Mouse (Mus musculus) thymus, postnatal 36 days (tissue): ENCODE data around the gene Rom1.
"Not testable (repeated sequence)": the region's sequence is repeated elsewhere in the genome, so short reads cannot be mapped to it uniquely, and the experiment has no call there.

ENCODE experiments used
- DNase-seq, 2 experiments: peaks; one replicate each; pipeline ENCODE4 v3.0.0; 2022; ENCODE audit warnings: mixed read lengths in 2 of 2

Gene Rom1

DNA sequence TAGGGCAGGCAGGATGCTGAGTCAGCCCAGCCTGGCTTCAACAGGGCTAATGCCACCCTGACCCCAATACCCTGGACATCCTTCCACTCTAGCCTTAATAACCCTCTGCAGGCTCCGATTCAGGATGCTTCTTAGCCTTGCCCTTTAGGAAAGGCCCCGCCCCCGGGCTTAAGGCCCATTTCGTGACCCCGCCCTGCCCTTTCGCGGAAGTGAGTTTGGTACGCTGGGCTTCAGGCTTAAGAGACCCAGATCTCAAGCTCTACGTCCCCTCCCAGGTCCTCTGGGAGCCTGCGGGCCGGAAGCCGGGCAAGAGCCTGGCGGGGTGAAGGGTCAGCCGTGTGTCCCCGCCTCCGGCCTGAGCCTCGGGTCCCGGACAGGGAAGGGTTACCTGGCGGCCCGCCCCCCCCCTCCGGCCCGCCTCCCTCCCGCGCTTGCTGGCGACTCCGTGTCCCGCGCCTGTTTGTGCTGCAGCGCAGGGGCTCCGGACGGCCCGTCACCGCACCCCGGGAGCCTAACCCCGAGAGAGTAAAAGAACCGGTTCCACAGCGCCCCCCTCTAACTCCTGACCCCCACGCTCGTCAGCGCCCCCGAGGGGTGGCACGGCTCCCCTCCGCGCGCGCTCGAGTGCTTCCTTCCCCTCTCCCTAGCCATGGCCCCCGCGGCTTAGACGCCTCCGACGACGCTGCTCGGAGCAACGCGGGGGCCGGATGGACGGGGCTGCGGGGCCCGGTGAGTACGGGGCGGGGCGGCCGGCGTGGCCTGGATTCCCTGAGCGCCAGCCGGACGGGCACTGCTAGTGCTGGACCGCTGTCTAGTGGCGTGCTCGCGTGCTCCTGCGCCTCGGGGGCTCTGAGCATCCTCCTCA lies at the start of gene Rom1, which contains the start of gene Eml3:
Gene Rom1, minus strand, starts transcription at position 133 of the 865 bp plus-strand sequence.
Gene Eml3, plus strand, starts transcription at position 329 of the 865 bp plus-strand sequence.
- DNase-seq, result peak; percentile 89

DNA sequence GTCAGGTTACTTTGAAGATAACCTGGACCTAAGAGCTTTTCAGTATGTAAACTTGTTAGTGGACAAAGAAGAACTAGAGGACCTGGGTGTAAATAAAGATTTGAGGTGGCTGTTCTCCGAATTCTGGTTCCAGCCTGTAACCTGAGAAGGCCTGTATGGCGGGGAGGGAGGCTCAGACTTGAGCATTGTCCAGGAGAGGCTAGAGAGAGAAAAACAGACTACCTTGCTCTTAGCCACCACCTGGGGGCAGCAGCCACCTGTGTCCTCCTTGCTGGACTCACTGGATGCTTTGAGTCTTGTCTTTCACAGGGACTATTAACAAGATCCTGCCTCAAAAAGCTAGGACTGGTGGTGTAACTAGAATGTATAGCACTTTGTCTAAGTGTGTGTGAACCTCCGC lies 47.4 kb upstream of the Rom1 start:
- DNase-seq, result peak; percentile 27 to 36

DNA sequence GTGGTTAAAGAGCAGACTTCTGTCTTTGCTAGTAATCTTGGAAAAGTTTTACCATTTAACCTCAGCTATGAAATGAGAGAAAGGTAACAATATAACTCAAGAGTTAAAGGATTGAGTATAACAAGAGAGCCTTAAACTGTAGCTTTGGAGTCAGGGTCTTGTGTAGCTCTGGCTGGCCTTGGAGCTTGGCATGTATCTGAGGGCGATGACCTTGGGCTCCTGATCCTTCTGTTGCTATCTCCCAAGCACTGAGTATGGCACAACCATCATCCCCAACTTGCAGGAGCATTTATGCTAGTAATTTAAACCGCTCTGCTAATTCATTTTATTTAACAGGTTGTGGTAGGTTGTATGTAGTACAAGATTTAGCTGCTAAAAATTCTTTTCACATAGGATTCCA lies 46.3 kb upstream of the Rom1 start:
- DNase-seq, result no peak

DNA sequence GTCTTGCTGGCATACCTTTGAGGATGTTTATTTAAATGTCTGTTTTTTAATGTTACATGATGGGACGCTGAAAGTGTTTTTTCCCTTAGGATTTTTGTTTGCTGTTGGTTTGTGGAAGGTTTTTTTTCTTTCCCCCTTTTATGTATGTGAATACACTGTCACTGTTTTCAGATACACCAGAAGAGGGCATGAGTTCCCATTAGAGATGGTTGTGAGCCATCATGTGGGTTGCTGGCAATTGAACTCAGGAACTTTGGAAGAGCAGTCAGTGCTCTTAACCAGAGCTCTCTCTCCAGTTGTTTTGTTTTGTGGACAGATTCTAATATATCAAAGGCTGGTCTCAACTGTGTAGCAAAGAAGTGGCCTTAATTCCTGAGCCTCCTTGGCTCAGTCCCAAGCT lies 45.5 kb upstream of the Rom1 start:
- DNase-seq, result no peak

DNA sequence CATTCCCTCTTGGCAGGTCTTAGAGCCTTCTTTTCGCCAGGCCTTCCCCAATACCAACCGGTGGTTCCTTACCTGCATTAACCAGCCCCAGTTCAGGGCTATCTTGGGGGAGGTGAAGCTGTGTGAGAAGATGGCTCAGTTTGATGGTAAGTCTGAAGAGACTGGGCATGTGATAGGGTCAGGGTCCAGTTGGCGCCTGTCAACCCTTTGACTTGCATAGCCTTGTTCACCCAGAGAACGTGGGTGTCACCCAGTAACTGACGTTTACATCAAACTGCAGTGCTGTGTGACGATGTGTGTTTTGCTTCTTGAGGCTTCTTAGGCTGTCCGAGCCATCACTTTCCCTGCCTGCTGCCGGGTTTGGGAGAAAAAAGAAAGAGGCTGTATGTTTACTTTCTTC lies 43.3 kb upstream of the Rom1 start:
- DNase-seq, result not testable (repeated sequence)

DNA sequence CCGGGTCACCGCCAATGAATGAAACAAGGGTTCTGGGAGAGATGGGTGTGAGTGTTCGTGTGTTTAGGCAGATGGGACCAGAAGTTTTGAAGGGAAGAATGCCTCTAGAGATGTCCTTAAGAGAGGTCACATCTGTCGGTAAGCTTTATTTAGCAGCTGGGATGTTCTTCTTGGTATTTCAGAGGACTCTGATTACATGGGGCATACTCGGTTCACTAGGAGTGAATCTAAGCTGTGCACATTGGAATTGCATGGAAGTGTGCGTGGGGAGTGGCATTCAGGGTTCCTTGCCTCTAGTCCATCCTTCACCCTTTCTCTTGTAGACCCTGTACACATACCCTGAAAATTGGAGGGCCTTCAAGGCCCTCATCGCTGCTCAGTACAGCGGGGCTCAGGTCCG lies 38.7 kb upstream of the Rom1 start:
- DNase-seq, result no peak

DNA sequence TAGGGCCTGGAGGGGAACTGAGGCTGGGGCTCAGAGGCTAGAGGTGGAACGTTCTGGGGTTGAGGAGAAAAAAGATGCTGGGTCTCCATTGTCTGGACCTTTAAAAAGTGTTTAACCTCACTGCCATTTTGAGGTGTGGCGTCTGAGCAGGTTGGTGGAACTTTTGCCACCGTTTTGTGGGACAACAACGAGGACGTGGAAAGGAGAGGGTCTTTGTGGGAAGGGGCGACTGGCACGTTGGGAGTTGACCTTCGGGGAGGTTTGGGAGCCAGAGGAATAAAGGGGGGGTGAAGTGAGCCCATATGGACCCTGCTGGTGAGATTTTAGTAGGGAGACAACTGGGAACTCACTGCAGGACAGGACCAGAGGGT lies 38.2 kb upstream of the Rom1 start:
- no peak for DNase-seq

DNA sequence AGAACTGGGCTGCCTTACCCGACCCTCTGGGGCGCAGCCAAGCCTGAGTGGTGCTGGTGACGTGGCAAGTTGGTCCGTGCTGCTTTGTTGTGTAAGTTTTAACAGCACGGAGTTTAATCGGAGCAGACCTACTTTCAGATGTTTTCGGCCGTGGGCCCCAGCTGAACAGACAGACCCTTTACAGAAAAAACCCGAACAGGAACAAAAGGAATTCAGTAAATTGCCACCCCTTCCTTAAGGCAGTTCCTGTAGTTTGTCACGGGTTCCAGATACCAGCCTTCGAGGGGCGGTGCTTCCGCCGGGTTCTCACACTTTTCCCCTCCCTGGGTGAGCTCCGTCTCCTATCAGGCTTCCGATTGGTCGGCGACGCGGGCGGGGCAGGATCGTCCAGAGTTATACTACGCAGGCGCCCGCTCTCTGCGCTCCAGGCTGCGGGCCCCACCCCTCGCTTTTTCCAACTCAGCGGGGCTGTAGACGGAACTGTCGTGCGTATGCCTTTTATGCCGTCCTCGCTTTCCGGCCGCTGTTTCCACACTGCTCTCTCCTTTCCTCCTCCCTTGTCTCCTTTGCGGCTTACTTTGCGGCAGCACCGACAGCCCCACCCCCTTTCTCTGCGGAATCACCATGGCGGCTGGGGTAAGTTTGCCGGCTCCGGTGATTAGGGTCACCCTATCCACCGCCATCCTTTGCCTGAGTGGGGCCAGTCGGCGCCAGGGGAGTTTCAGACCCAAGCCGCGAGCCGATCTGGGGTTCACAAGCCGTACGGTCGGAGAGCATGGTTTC lies 37.6 kb upstream of the Rom1 start, which contains the start of gene Eef1g:
Gene Eef1g, plus strand, starts transcription at position 452 of the 783 bp plus-strand sequence.
- peak; percentile 98 to 100 for DNase-seq

DNA sequence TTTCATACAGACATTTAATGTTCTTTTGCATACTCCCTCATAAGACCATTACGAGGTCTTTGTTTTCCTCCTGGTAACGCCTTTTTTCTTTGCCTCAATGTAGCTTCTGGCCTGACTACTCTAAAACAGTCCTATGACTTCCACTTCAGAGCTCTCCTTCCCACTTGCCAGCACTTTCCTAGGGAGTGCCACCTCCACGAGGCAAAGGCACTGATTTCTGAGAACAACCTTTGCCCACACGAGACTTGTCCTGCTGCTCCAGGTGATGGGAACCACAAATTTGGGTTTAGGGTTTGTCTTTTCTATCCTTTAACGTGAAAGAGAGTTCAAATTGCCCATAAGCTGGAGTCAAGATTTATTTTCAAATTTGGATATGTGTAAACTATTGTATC lies 37.0 kb upstream of the Rom1 start:
- DNase-seq, result no peak

DNA sequence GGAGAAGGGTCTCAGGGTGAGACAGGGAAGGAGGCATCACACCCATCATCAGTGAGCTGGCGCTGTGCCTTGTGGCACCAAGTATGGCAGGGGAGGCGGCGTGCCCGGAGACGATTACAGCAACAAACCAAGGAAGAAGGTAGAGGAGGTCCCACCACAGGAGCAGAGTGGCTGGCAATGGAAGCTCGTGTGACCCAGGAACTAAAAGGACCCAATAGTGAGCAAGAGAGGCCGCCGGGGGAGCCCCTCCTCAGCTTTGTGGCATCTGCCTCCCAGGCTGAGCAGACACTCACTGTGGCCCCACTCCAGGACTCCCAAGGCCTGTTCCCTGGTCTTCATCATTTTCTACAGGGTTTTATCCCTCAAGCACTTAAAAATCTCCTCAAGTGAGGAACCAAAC lies 36.6 kb upstream of the Rom1 start:
- peak in 1 of 2 experiments; percentile 37 for DNase-seq

DNA sequence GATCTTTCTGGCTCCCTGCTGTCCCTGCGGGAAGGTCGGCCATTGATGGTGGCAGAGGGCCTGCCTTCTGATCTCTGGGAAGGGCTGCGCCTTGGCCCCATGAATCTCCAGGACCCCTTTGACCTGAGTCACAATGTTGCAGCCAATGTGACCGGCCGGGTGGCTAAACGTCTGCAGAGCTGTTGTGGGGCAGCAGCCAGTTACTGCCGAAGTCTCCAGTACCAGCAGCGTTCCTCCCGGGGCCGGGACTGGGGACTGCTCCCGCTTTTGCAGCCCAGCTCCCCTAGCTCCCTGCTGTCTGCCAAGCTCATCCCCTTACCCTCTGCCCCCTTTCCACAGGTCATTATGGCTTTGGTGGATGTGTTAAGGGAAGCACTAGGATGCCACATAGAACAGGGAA lies 35.9 kb upstream of the Rom1 start:
- DNase-seq, result no peak

DNA sequence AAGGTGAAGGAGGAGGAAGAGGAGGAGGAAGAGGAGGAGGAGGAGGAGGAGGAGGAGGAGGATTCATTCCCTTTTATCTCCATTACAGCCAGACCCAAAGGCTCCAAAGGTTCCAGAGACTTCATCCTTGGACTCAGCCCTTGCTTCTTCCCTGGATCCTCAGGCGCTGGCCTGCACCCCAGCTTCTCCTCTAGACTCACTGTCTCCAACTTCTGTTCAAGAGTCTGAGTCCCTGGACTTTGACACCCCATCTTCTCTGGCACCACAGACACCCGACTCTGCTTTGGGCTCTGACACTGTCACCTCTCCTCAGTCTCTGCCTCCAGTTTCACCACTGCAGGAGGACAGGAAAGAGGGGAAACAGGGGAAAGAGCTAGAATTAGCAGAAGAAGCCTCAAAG lies 33.1 kb upstream of the Rom1 start:
- no peak for DNase-seq

DNA sequence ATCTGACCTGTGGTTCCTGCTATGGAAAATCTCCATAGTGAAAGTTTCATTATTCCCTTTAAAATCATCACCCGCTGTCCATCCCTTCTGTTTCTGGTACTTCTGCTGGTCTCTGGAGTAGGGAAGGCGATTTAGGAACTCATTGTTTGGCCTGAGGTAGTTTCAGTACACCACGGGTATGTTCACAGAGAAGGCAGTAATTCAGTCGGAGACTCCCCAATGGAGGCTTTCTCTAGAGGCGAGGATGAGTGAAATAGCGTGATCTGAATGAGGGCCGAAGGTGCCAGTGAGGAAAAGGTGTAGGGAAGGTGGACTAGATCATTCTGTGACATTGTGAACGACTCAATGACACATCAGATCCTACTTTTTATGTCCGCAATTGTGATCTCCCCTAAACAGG lies 25.0 kb upstream of the Rom1 start:
- DNase-seq, result no peak

DNA sequence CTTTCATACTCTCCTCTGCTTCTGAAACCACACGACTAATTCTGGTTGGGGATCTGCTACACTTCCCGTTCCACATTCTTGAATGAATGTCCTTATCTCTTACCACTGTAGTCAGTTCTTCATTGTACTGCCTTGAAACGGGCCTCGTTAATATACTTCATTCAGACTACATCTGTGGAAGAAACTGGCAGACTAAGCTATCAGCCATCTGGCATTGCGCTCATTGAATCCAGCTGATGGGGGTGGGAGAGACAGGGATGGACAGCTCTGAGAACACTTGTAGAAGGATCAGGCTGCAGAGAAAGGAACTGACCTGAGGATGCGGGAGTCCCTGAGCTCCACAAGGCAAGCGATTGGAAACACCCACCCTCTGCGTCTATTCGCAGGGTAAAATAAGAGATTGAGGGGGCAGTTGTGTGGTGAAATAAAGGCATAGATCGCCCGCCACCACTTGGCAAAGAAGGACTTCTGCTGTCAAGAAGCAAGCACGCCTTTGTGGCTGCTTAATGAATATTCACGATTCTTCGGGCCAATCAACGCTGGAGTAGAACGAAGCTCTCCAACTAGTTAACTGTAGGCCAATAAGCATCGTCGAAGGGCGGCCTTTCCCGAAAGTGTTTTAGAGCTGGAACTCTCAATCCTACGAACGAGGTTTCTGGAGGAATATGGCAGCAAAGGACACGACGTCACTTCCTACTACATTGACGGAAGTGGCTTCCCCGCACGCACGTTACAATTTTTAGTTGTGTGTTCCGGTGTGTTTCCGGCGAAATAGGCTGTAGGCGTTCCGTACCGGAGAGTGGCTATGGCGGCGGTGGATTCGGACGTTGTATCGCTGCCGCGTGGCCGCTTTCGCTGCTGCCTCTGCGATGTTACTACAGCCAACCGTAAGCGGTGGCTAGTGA lies 24.2 kb upstream of the Rom1 start, which contains the start of gene Tut1:
Gene Tut1, plus strand, starts transcription at position 713 of the 905 bp plus-strand sequence.
- peak; percentile 86 to 87 for DNase-seq

DNA sequence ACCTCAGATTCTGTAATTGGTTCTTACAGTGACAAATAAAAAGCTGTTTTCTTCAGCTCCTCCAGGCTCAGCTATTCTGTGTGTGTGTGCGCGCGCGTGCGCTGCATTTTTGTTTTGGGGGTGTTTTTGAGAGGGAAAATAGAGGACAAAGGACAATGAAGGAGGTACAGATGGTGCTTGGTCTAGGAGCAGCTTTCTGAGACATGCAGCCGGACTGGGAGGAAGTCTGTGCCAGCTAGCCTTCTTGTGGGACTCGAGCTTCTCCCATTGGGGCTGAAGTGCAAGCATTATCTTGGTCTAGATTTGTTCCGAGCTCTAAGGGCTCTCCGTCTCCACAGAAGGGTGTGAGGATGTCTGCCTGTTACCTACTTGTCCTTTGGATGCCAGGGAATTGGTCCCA lies 23.1 kb upstream of the Rom1 start:
- no peak for DNase-seq

DNA sequence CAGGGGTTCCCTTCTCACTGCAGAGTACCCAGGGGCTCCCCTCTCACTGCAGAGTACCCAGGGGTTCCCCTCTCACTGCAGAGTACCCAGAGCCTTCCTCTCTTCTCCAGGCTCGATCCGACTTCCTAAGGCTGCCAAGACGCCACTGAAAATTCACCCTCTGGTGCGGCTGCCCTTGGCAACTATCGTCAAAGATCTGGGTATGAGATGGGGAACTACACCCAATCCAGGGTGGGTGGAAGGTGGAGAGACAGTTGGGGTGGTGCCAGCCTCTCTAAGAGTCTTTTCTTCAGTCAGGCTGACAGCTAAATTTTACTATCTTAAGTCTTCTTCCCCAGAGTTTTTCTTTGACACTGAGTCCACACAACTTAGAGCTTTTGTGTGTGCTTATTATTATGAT lies 21.0 kb upstream of the Rom1 start:
- no peak for DNase-seq

DNA sequence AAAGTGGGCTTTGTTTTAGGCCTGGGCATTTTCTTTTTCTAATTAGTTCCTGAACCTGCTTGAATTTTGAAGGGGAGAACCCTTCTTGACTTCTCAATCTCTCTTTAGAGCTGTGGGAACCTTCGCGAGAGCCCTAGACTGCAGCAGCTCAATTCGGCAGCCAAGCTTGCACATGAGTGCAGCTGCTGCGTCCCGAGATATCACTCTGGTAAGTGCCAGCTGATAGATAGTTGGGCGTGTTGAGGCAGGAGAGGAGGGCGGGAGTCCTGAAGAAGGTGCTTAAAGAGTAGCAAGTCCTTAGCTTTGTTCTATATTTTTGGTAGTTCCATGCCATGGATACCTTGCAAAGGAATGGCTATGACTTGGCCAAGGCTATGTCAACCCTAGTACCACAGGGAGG lies 17.8 kb upstream of the Rom1 start:
- no peak for DNase-seq

DNA sequence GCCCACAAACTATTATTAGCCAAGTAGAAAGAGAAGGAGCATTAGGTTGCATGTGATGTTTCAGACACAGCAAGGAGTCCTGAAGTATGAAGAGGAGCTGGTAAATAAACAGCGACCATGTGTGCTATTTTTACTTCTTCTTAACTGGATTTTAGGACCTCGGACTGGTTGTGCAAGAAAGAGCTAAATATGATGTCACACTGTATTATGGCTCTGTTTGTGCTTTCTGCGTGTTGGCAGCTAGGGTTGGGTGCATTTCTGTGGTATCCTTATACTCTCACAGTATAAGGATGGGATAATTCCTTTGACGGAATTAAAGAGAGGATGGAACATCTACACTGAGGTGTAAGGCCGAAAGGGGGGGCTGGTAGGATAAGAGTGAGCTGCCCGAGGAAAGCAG lies 16.1 kb upstream of the Rom1 start:
- DNase-seq, result no peak

DNA sequence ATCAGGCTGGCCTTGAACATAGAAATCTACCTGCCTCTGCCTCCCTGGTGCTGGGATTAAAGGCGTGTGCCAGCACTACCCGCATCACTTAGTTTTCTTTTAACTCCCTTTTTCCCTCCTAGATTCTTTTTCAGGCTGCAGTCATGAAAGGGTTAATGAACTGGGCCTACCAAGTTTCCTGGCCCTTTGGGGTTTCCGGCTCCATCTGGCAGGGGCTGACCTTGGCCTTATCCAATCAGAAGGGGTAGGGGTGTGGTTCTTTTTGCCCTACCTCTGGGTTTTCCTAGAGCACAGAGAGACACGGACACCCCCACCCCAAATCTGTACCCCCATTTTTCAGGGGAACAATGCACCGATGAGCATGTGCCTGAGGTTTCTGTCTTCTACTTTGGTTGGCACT lies 15.6 kb upstream of the Rom1 start:
- DNase-seq, result peak; percentile 60 to 70

DNA sequence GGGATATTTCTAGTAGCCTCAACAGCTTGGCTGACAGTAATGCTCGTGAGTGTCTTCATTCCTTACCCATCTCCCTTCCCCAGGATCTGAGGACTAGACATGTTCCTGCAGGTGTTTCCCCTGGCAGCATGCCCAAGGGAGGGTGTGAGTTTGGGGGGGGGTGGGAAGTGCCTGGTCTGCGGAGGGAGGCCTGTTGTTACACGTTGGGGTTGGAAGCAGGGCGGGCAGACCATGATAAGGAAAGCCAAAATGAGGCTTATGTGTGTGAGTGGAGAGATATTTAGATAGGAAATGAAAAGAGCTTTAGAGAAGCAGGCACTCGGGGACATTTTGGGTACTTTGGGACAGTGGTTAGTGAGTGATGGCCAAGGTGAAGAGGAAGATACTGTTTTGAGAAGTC lies 14.9 kb upstream of the Rom1 start:
- DNase-seq, result no peak

DNA sequence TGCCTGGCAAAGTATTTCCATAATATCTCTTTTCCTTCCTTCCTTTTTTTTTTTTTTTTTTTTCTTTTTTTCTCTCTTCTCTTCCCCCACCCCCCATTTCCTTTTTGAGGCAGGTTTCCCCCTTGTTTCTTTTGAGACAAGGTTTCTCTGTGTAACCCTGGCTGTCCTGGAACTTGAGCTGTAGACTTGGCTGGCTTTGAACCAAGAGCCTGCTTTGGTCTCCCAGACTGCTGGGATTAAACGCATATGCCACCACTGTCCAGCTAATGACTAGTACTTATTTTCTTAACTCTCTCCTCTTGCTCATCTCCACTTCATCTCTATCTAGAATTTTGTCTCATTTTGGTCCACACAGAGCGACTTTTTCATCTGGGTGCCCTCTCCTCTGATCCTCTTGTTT lies 13.9 kb upstream of the Rom1 start:
- no peak for DNase-seq

DNA sequence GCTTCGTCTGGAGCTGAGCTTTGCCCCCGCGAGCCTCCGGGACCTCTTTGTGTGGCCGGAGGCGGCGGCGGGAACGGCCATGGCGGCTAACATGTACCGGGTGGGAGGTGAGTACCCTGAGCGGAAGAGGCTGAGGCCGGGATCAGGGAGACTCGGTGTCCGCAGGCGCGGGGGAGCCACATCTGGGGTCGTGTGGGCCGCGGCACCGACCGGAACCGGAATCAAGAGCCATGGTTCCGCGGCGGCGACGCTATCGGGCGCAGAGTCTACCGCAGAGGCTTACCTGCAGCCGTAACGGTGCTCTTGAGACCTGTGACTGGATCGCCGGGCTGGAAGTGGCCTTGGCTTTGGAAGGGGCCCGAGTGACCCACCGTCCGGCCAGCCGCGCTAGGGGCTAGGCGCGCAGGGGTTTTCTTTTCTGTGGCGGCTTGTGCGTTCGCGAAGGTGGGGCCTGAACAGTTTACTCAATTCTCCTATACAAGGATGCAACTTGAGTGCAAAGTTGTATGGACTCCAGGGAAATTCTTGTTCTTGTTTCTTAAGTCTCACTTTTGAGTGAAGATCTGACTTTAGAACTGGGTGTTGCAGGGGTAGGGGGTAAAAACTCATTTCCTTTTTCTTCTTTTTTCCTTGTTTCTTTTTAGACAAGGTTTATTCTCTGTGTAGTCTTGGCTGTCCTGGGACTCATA lies 13.3 kb upstream of the Rom1 start:
- no peak for DNase-seq
